Comparison of ENCODE assay signal across 12 mouse cellular contexts in genomic region chr9:107309600-107309999, GRCm38 (mm10).
"Had no signal": no experiment of that assay in that cellular context is flagged by ENCODE, and none has a peak within 500 bp of the region (broad histone marks: within the 10 kb centered on the region; RNA-seq: fewer than 3 reads in every experiment).

No protein-coding gene starts in this region.

- H3K9ac ChIP-seq: limb, embryonic 13.5 days; liver, embryonic 14.5 days; midbrain, embryonic 12.5 days; neural tube, embryonic 13.5 days had no signal

- H3K4me1 ChIP-seq: midbrain, embryonic 12.5 days; neural tube, embryonic 13.5 days had no signal

- ATAC-seq: midbrain, embryonic 16.5 days had no signal

- H3K4me2 ChIP-seq: limb, embryonic 13.5 days; midbrain, embryonic 12.5 days; neural tube, embryonic 13.5 days had no signal

- DNase-seq: left cerebral cortex, postnatal 4 days; lung, adult 18-20 months; retina, postnatal 1 day; right cerebral cortex, postnatal 4 days; spleen, adult 18-20 months; thymus, adult 18-20 months; thymus, postnatal 14 days had no signal

- H3K27me3 ChIP-seq: limb, embryonic 13.5 days; midbrain, embryonic 12.5 days; neural tube, embryonic 13.5 days had no signal

- H3K4me3 ChIP-seq: limb, embryonic 13.5 days; midbrain, embryonic 12.5 days; neural tube, embryonic 13.5 days had no signal

- H3K36me3 ChIP-seq: limb, embryonic 13.5 days; midbrain, embryonic 12.5 days; neural tube, embryonic 13.5 days had no signal

- H3K27ac ChIP-seq: limb, embryonic 13.5 days; liver, embryonic 14.5 days; midbrain, embryonic 12.5 days; neural tube, embryonic 13.5 days had no signal

- H3K9me3 ChIP-seq: limb, embryonic 13.5 days; midbrain, embryonic 12.5 days; neural tube, embryonic 13.5 days had no signal
